Mouse (Mus musculus): ENCODE results near the gene Igf1r. TPM values are rescaled to one million over a fixed set of nuclear protein-coding genes. Genes with fewer than 3 reads are reported as not detected.

Igf1r gene
- polyA plus RNA-seq, 1 experiment from 2014 or later, result 9.5 TPM

GRCm38 (mm10) chr7:68044621-68045020 lies 92.0 kb downstream of the Igf1r start:
- Histone ChIP-seq H3K27ac (ENCODE audit: low read length) (no peak overlapping the region), H3K27me3 (replicated peaks; ENCODE audit: control insufficient read depth, insufficient read depth, low read length) (no peaks in the 10 kb centered on the region)

DNA sequence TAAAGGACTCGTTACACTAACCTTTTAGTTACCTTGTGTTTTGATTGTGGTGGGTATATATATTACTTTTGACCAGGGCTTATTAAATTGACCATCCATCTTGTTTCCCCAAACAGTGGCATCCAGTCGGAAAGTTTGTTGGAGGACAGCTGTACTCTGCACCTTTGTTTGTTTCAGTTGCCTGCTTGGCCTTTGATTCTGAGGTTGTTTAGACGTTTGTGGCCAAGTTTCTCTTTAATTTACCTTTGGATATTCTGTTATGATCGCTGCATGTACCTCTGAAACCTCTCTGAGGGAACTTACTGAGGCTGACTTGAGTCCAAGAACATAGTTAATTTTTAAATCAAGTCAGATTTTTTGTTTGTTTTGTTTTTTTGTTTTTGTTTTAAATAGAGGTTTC lies 94.5 kb downstream of the Igf1r start:
- no peak overlapping the region for H3K27ac ChIP-seq (ENCODE audit: low read length)
- H3K9me3 ChIP-seq (ENCODE audit: control insufficient read depth, low read length), result no peaks in the 10 kb centered on the region
- no peaks in the 10 kb centered on the region for H3K36me3 ChIP-seq (ENCODE audit: control insufficient read depth, insufficient read depth, low read length)
- H3K4me1 ChIP-seq (ENCODE audit: control insufficient read depth, insufficient read depth, low read length), result no peaks in the 10 kb centered on the region
- H3K4me2 ChIP-seq (ENCODE audit: low read depth, low read length), result no peak overlapping the region
- no peaks in the 10 kb centered on the region for H3K27me3 ChIP-seq (replicated peaks; ENCODE audit: control insufficient read depth, insufficient read depth, low read length)
- WGBS, result 60% methylated on average over 4 of the region's 4 CpGs
- H3K9ac ChIP-seq (ENCODE audit: low read depth, low read length), result no peak overlapping the region
- H3K4me3 ChIP-seq (ENCODE audit: low read length), result no peak overlapping the region
- no peak for ATAC-seq

More at GRCm38 (mm10) chr7:68044621-68045020, 92.0 kb downstream of the Igf1r start:
- no peak overlapping the region for H3K4me2 ChIP-seq (ENCODE audit: low read depth, low read length)
- H3K36me3 ChIP-seq (ENCODE audit: control insufficient read depth, insufficient read depth, low read length), result no peaks in the 10 kb centered on the region
- no peak overlapping the region for H3K9ac ChIP-seq (ENCODE audit: low read depth, low read length)
- ATAC-seq, result no peak
- H3K9me3 ChIP-seq (ENCODE audit: control insufficient read depth, low read length), result no peaks in the 10 kb centered on the region
- H3K4me3 ChIP-seq (ENCODE audit: low read length), result no peak overlapping the region
- H3K4me1 ChIP-seq (ENCODE audit: control insufficient read depth, insufficient read depth, low read length), result no peaks in the 10 kb centered on the region
- 75% methylated on average over 4 of the region's 4 CpGs for WGBS

- no peak overlapping the region for H3K4me2 ChIP-seq (ENCODE audit: low read depth, low read length)
These were observed 95.9 kb downstream of the Igf1r start for GRCm38 (mm10) chr7:68048532-68048931.

GRCm38 (mm10) chr7:68049048-68049447 lies 96.4 kb downstream of the Igf1r start:
- Histone ChIP-seq H3K9ac (ENCODE audit: low read depth, low read length) (no peak overlapping the region), H3K9me3 (ENCODE audit: control insufficient read depth, low read length) (no peaks in the 10 kb centered on the region), H3K4me1 (ENCODE audit: control insufficient read depth, insufficient read depth, low read length) (no peaks in the 10 kb centered on the region), H3K27me3 (replicated peaks; ENCODE audit: control insufficient read depth, insufficient read depth, low read length) (no peaks in the 10 kb centered on the region), H3K4me2 (ENCODE audit: low read depth, low read length) (no peak overlapping the region), H3K4me3 (ENCODE audit: low read length) (no peak overlapping the region), H3K36me3 (ENCODE audit: control insufficient read depth, insufficient read depth, low read length) (no peaks in the 10 kb centered on the region), H3K27ac (ENCODE audit: low read length) (no peak overlapping the region)
- WGBS, result 82% methylated on average over 7 of the region's 7 CpGs
- no peak for ATAC-seq

More at GRCm38 (mm10) chr7:68048532-68048931, 95.9 kb downstream of the Igf1r start:
- H3K36me3 ChIP-seq (ENCODE audit: control insufficient read depth, insufficient read depth, low read length), result no peaks in the 10 kb centered on the region
- no peaks in the 10 kb centered on the region for H3K9me3 ChIP-seq (ENCODE audit: control insufficient read depth, low read length)
- no peak overlapping the region for H3K27ac ChIP-seq (ENCODE audit: low read length)
- ATAC-seq, result no peak
- WGBS, result 87% methylated on average over 4 of the region's 4 CpGs
- no peaks in the 10 kb centered on the region for H3K27me3 ChIP-seq (replicated peaks; ENCODE audit: control insufficient read depth, insufficient read depth, low read length)
- no peak overlapping the region for H3K4me3 ChIP-seq (ENCODE audit: low read length)
- H3K9ac ChIP-seq (ENCODE audit: low read depth, low read length), result no peak overlapping the region
- H3K4me1 ChIP-seq (ENCODE audit: control insufficient read depth, insufficient read depth, low read length), result no peaks in the 10 kb centered on the region

GRCm38 (mm10) chr7:68053002-68053624 lies 100.5 kb downstream of the Igf1r start:
- no peak for ATAC-seq
- Histone ChIP-seq H3K4me1 (ENCODE audit: control insufficient read depth, insufficient read depth, low read length) (peaks cover 3% of the 10 kb centered on the region; the same call in 1 of the 2 replicates), H3K27me3 (replicated peaks; ENCODE audit: control insufficient read depth, insufficient read depth, low read length) (no peaks in the 10 kb centered on the region), H3K9ac (ENCODE audit: low read depth, low read length) (no peak overlapping the region), H3K36me3 (ENCODE audit: control insufficient read depth, insufficient read depth, low read length) (no peaks in the 10 kb centered on the region), H3K27ac (ENCODE audit: low read length) (no peak overlapping the region), H3K4me3 (ENCODE audit: low read length) (no peak overlapping the region), H3K9me3 (ENCODE audit: control insufficient read depth, low read length) (no peaks in the 10 kb centered on the region), H3K4me2 (ENCODE audit: low read depth, low read length) (no peak overlapping the region)
- 86% methylated on average over 10 of the region's 10 CpGs for WGBS

GRCm38 (mm10) chr7:68054498-68054897 lies 101.9 kb downstream of the Igf1r start:
- H3K27ac ChIP-seq (ENCODE audit: low read length), result no peak overlapping the region
- WGBS, result 45% methylated on average over 2 of the region's 2 CpGs
- no peak overlapping the region for H3K4me2 ChIP-seq (ENCODE audit: low read depth, low read length)
- no peaks in the 10 kb centered on the region for H3K36me3 ChIP-seq (ENCODE audit: control insufficient read depth, insufficient read depth, low read length)
- no peak for ATAC-seq
- no peak overlapping the region for H3K4me3 ChIP-seq (ENCODE audit: low read length)
- no peaks in the 10 kb centered on the region for H3K9me3 ChIP-seq (ENCODE audit: control insufficient read depth, low read length)
- H3K4me1 ChIP-seq (ENCODE audit: control insufficient read depth, insufficient read depth, low read length), result peaks cover 3% of the 10 kb centered on the region; the same call in 1 of the 2 replicates
- H3K9ac ChIP-seq (ENCODE audit: low read depth, low read length), result no peak overlapping the region
- H3K27me3 ChIP-seq (replicated peaks; ENCODE audit: control insufficient read depth, insufficient read depth, low read length), result no peaks in the 10 kb centered on the region

- WGBS, result 71% methylated on average over 6 of the region's 6 CpGs
- ATAC-seq, result no peak
These were observed 102.3 kb downstream of the Igf1r start for GRCm38 (mm10) chr7:68054956-68055355.

DNA sequence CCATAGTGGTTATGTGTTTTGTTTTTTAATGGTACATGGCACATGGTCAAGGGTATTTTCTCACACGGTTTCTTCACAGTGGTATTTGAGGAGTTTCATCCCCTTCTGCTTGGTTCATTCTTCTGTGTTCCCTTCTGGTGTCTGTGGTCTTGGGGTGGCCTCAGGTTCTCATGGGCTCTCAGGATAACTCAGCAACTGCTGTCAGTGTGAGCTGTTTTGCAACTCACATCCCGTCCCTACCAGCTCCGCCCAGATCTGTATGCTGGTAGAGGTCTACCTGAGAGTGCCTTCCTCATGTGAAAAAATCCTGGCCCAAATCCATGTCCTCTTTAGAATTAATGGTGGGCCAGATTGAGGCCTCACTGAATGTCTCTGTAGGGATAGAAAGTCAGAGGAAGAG lies 104.4 kb downstream of the Igf1r start:
- Histone ChIP-seq H3K9ac (ENCODE audit: low read depth, low read length) (no peak overlapping the region), H3K4me2 (ENCODE audit: low read depth, low read length) (no peak overlapping the region), H3K27me3 (replicated peaks; ENCODE audit: control insufficient read depth, insufficient read depth, low read length) (no peaks in the 10 kb centered on the region), H3K4me3 (ENCODE audit: low read length) (no peak overlapping the region), H3K9me3 (ENCODE audit: control insufficient read depth, low read length) (no peaks in the 10 kb centered on the region), H3K27ac (ENCODE audit: low read length) (no peak overlapping the region), H3K4me1 (ENCODE audit: control insufficient read depth, insufficient read depth, low read length) (peaks cover 11% of the 10 kb centered on the region), H3K36me3 (ENCODE audit: control insufficient read depth, insufficient read depth, low read length) (no peaks in the 10 kb centered on the region)
- 90% methylated on average over 3 of the region's 3 CpGs for WGBS
- no peak for ATAC-seq

More at GRCm38 (mm10) chr7:68054956-68055355, 102.3 kb downstream of the Igf1r start:
- H3K4me1 ChIP-seq (ENCODE audit: control insufficient read depth, insufficient read depth, low read length), result peaks cover 3% of the 10 kb centered on the region; the same call in 1 of the 2 replicates
- H3K27ac ChIP-seq (ENCODE audit: low read length), result no peak overlapping the region
- H3K9me3 ChIP-seq (ENCODE audit: control insufficient read depth, low read length), result no peaks in the 10 kb centered on the region
- H3K4me2 ChIP-seq (ENCODE audit: low read depth, low read length), result no peak overlapping the region
- H3K9ac ChIP-seq (ENCODE audit: low read depth, low read length), result no peak overlapping the region
- no peak overlapping the region for H3K4me3 ChIP-seq (ENCODE audit: low read length)
- no peaks in the 10 kb centered on the region for H3K36me3 ChIP-seq (ENCODE audit: control insufficient read depth, insufficient read depth, low read length)
- no peaks in the 10 kb centered on the region for H3K27me3 ChIP-seq (replicated peaks; ENCODE audit: control insufficient read depth, insufficient read depth, low read length)

GRCm38 (mm10) chr7:68059690-68060089 lies 107.1 kb downstream of the Igf1r start:
- no peaks in the 10 kb centered on the region for H3K27me3 ChIP-seq (replicated peaks; ENCODE audit: control insufficient read depth, insufficient read depth, low read length)
- WGBS, result 82% methylated on average over 6 of the region's 6 CpGs
- ATAC-seq, result no peak
- no peaks in the 10 kb centered on the region for H3K9me3 ChIP-seq (ENCODE audit: control insufficient read depth, low read length)
- H3K9ac ChIP-seq (ENCODE audit: low read depth, low read length), result no peak overlapping the region
- no peak overlapping the region for H3K4me2 ChIP-seq (ENCODE audit: low read depth, low read length)
- no peak overlapping the region for H3K27ac ChIP-seq (ENCODE audit: low read length)
- H3K4me3 ChIP-seq (ENCODE audit: low read length), result no peak overlapping the region
- H3K36me3 ChIP-seq (ENCODE audit: control insufficient read depth, insufficient read depth, low read length), result no peaks in the 10 kb centered on the region
- peaks cover 19% of the 10 kb centered on the region for H3K4me1 ChIP-seq (ENCODE audit: control insufficient read depth, insufficient read depth, low read length)

GRCm38 (mm10) chr7:68061434-68061833 lies 108.8 kb downstream of the Igf1r start:
- no peak for ATAC-seq
- H3K27me3 ChIP-seq (replicated peaks; ENCODE audit: control insufficient read depth, insufficient read depth, low read length), result no peaks in the 10 kb centered on the region
- no peaks in the 10 kb centered on the region for H3K36me3 ChIP-seq (ENCODE audit: control insufficient read depth, insufficient read depth, low read length)
- WGBS, result 68% methylated on average over 9 of the region's 9 CpGs
- no peak overlapping the region for H3K4me2 ChIP-seq (ENCODE audit: low read depth, low read length)
- no peak overlapping the region for H3K4me3 ChIP-seq (ENCODE audit: low read length)
- peaks cover 22% of the 10 kb centered on the region for H3K4me1 ChIP-seq (ENCODE audit: control insufficient read depth, insufficient read depth, low read length)
- H3K9ac ChIP-seq (ENCODE audit: low read depth, low read length), result no peak overlapping the region
- no peaks in the 10 kb centered on the region for H3K9me3 ChIP-seq (ENCODE audit: control insufficient read depth, low read length)
- no peak overlapping the region for H3K27ac ChIP-seq (ENCODE audit: low read length)
